Comparison of ENCODE assay signal across 14 mouse cellular contexts in the genomic region with DNA sequence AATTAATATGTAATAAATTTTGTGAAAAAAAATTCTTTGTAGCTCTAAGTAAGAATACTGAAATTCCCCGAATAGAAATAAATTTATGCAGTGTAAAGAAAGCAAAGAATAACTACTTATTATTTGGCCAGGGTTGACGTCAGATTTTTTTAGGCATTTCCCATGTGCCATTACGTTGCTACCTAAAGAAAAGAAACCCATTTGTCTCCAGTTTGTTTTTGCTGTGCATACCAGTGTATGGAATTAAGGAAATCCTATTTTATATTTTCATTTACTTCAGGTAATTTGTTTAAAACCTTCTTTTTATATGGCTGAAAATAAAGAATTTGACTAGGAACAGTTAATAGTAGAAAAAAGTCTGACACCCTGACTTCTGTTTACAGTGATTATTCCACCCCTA.
"Had no signal": no experiment of that assay in that cellular context is flagged by ENCODE, and none has a peak within 500 bp of the region (broad histone marks: within the 10 kb centered on the region; RNA-seq: fewer than 3 reads in every experiment).

No protein-coding gene starts in this region.

- H3K27me3 ChIP-seq: limb, embryonic 13.5 days; neural tube, embryonic 13.5 days had no signal

- H3K4me3 ChIP-seq: layer of hippocampus, adult 2 months; limb, embryonic 13.5 days; myocyte; neural tube, embryonic 13.5 days had no signal

- H3K4me1 ChIP-seq: limb, embryonic 13.5 days had no signal

- H3K27ac ChIP-seq: kidney, postnatal 0 days; layer of hippocampus, adult 2 months; limb, embryonic 13.5 days; liver, embryonic 14.5 days; neural tube, embryonic 13.5 days had no signal

- H3K9me3 ChIP-seq: limb, embryonic 13.5 days; neural tube, embryonic 13.5 days had no signal

- H3K36me3 ChIP-seq: limb, embryonic 13.5 days; neural tube, embryonic 13.5 days had no signal

- H3K4me2 ChIP-seq: limb, embryonic 13.5 days; neural tube, embryonic 13.5 days had no signal

- DNase-seq: kidney, adult 8-10 months; kidney, postnatal 36 days; left cerebral cortex, postnatal 4 days; lung, adult 18-20 months; right cerebral cortex, postnatal 4 days; spleen, adult 18-20 months; thymus, adult 18-20 months; thymus, postnatal 14 days had no signal

- H3K9ac ChIP-seq: limb, embryonic 13.5 days; liver, embryonic 14.5 days; neural tube, embryonic 13.5 days had no signal
